Mouse (Mus musculus): Measurements from ENCODE around the gene Smco3. TPM values are rescaled to one million over a fixed set of nuclear protein-coding genes. Genes with fewer than 3 reads are reported as not detected.

The Smco3 gene
- 0.07 and 0.57 TPM in 2 replicates for polyA plus RNA-seq (2012; rRNA removed; ENCODE audit: low replicate concordance)

DNA sequence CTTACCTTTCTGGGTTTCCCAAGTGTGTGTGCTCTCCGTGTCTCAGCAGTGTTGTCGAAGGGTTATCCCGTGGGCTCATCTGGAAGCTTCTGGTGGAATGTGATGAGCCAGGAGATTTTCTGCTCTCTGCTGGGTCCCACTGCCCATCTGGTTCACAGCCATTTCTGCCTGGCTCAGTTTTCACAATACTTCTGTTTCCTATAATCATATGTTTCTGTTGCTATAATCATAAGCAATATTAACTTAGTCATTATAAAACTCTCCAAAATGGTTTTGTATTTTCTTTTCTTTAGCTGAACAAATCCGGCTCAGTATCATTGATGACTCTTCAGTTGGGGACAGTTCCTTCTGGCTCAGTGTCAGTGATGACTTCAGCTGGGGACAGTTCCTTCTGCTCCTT is at the start of gene Smco3:
Gene Smco3 (minus strand): TSS at position 101 of the 400 bp plus-strand sequence.

DNA sequence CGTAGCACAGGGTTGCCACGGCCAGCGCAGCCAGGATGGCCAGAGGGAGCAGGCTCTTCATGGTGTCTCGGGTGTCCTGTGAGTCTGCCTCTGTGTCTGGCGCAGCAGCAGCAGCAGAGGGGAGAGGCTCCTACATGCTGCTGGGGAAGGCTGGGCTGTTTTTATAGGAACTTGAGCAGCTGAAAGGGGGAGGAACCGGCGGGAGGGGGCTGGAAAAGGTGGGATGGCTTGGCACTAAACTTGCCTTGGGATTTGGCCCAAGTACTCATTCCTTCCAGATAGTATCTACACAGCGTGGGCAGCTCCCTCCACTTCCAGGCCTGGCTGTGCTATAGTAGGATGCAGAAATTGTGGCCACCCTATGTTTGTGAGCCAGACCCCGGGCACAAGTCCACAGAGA is 40.4 kb upstream of the Smco3 start, which contains the start of gene Mgp:
Gene Mgp (minus strand): TSS at position 154 of the 400 bp plus-strand sequence.

DNA sequence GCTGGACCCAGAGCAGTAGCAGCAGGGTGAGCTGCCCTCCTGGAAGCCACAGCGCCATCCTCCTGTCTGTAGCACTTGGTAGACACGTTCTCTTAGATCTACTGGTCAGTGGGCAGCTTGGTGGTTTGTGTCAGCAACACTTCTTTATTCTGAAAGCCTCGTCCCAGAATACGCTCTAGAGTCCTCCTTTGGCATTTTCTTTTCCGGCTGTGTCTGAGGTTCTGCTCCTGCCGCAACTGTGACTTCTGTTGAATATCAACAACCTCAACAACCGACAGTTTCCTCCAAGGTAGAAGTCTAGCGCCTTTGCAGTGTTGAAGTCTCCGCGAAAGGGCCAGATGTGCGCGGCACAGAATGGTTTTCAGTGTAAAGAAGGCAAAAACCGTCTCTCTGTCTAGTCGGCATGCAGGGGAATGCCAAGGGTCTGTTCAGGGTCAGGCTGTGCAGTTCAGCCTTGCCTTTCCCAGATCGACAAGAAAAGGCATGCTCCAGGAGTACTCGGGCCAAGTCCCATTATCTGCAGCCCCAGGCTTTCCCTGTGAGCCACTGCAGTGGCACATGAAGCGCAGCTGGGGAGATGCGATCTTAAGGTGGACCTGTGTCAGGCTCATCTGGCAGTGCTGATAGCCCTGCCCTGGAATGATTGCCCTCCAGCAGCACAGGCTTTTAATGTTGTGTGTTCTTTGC is 22.1 kb upstream of the Smco3 start, which contains the start of gene Art4:
Gene Art4 (minus strand): TSS at position 548 of the 687 bp plus-strand sequence.

DNA sequence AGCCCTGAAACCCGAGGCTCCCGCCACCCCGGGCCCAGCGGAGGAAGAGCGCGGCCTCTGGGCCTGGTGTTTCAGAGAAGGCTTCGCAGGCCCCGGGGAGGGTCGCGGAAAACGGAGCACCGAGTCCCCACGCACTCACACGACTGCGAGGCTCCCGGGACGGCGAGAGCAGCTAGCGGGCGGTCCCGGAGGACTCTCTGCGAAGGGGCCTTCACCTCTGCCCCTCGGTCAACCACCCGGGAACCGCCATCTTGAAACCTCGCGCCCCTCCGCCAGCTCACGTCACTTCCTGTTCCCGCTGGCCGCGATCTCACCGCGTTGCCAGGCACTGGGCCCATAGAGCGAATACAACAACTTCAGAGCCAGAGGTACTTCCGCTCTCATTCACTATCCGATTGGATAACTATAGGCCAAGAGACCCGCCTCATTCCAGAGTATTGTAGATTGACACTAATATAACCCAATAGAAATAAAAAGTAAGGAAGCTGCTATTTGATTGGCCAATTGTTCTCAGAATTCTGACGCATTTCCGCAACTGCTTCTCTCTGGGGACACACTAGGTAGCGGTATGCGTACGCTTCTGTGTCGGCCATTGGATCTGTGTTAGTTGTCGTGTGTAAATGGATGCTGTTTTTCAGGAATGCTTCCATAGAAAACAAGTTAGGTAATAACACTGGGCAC is 7.2 kb downstream of the Smco3 start, which contains the start of gene Wbp11:
Gene Wbp11 (minus strand): TSS at position 353 of the 681 bp plus-strand sequence.

DNA sequence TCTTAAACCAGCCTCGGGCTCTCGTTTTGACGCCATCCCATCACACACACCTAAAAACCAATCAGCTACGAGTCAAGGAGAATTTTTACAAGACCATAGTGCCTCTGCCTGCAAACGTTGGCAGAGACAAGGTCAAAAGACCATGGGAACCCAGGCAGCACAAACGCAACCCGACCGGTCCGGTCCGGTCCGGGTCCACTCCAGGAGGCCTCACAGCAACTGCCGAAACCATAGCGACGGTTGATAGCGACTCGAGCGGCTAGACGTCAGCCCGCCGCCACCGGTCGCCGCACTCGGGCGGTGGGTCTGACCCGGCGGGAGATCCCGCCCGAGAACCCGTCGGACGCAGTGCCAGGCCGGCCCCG is 7.8 kb downstream of the Smco3 start, which contains the start of gene BC049715:
Gene BC049715 (plus strand): TSS at position 111 of the 365 bp plus-strand sequence.

DNA sequence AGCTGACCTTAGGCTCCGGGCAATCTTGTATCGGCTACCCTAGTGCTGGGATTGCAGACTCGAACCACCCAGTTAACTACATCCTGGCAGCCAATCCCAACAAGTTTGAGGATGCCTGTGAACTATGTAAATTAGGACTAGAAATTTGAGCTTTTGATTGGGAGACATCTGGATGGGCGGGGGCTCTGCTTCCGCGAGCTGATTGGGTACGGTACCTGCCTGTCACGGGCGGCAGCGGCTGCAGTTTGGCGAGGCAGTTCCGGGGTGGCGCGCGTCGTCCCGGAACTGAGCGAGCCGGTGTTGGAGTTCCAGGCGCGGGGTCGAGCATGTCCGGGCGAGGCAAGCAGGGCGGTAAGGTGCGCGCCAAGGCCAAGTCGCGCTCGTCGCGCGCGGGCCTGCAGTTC is 27.2 kb downstream of the Smco3 start, which contains the start of gene H2afj:
Gene H2afj (plus strand): TSS at position 231 of the 404 bp plus-strand sequence.

DNA sequence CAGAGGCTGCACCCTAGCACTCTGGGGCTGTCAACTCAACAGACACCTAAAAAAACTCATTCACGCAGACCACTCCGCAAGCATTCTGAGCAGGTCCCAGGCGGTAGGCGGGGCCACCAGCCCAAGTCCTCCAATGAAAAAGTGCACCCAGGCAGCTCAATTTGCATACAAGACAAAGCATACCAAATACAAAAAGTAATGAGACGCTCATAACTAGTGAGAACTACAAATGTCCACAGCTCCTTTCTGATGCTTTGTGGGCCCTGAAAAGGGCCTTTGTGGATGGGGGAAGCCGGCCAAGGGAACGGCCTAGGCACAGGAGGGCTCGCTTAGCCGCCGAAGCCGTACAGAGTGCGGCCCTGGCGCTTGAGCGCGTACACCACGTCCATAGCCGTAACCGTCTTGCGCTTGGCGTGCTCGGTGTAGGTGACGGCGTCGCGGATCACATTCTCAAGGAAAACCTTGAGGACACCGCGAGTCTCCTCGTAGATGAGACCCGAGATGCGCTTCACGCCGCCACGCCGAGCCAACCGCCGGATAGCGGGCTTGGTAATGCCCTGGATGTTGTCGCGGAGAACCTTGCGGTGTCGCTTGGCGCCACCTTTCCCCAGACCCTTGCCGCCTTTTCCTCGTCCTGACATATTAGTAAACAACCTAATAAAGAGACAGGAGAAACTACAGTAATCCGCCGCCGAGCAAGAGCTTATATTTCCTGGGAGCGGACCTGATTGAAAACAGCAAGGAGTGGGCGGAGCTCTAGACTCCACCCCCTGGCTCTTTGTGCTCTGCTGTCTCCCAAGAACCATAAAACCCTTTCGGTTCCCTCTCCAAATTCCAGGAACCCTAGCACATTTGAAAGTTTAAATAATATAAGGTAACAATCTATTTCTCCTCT is 31.3 kb downstream of the Smco3 start, which contains the start of gene Hist4h4:
Gene Hist4h4 (minus strand): TSS at position 677 of the 895 bp plus-strand sequence.

DNA sequence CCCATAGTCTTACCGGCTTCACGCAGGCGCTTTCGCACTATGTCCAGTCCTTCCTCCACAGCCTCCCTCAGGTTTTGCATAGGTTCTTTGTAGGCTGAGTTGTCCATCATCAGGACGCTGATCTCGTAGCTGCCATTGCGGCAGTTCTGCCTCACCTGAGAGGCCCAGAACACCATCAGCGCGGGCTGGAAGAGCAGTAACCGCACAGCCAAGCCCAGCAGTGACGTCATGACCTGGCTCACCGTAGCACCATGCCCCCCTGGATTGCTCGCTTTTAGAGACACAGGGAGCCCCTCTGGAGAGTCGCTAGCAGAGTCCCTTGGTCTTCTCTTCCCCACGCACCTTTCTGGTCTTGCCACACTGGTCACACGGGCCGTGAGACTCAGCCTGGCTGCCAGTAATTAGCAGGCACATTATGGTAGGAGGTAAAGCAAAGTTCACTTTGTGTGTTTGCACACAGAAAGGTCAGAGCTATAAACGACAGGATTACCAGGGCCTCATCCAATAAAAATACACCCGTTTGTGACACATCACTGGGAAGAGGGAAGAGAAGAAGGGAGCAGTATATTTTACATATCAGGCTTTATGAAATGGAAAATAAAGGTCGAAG is 53.8 kb downstream of the Smco3 start, which contains the start of gene Gucy2c:
Gene Gucy2c (minus strand): TSS at position 389 of the 610 bp plus-strand sequence.

Other genes starting within 250 kb of the Smco3 start
- gene Plbd1, start 173.5 kb downstream of the Smco3 start, polyA plus RNA-seq (2012; rRNA removed; ENCODE audit: low replicate concordance), result 37.1 and 69.5 TPM in 2 replicates
- 0.03 and 0.05 TPM in 2 replicates for gene Gucy2c, start 53.7 kb downstream of the Smco3 start, polyA plus RNA-seq (2012; rRNA removed; ENCODE audit: low replicate concordance)
- 0.34 and 1.8 TPM in 2 replicates for gene Hist4h4, start 31.0 kb downstream of the Smco3 start, polyA plus RNA-seq (2012; rRNA removed; ENCODE audit: low replicate concordance)
- 129 and 225 TPM in 2 replicates for gene H2afj, start 27.2 kb downstream of the Smco3 start, polyA plus RNA-seq (2012; rRNA removed; ENCODE audit: low replicate concordance)
- 0.27 and 0.47 TPM in 2 replicates for gene BC049715, start 7.8 kb downstream of the Smco3 start, polyA plus RNA-seq (2012; rRNA removed; ENCODE audit: low replicate concordance)
- 30.6 and 38.2 TPM in 2 replicates for gene Wbp11, start 7.2 kb downstream of the Smco3 start, polyA plus RNA-seq (2012; rRNA removed; ENCODE audit: low replicate concordance)
- gene Art4, start 22.3 kb upstream of the Smco3 start, polyA plus RNA-seq (2012; rRNA removed; ENCODE audit: low replicate concordance), result 1.4 TPM in 2 replicates
- 1,564 and 1,581 TPM in 2 replicates for gene Mgp, start 40.4 kb upstream of the Smco3 start, polyA plus RNA-seq (2012; rRNA removed; ENCODE audit: low replicate concordance)
- 0.17 TPM in 1 of 2 replicates, not detected in the other for gene Erp27, start 86.7 kb upstream of the Smco3 start, polyA plus RNA-seq (2012; rRNA removed; ENCODE audit: low replicate concordance)
- 0.20 TPM in 1 of 2 replicates, not detected in the other for gene Pde6h, start 88.4 kb upstream of the Smco3 start, polyA plus RNA-seq (2012; rRNA removed; ENCODE audit: low replicate concordance)
- 72.2 and 73.3 TPM in 2 replicates for gene Arhgdib, start 106.4 kb upstream of the Smco3 start, polyA plus RNA-seq (2012; rRNA removed; ENCODE audit: low replicate concordance)